In genomic region chr2:59852916-59853315, GRCm38 (mm10) we compare ENCODE assay signal across 18 mouse cellular contexts.
"Had no signal": no experiment of that assay in that cellular context is flagged by ENCODE, and none has a peak within 500 bp of the region (broad histone marks: within the 10 kb centered on the region; RNA-seq: fewer than 3 reads in every experiment).

No protein-coding gene starts in this region.

- H3K9ac ChIP-seq: kidney, embryonic 15.5 days; limb, embryonic 12.5 days; liver, embryonic 15.5 days; neural tube, embryonic 13.5 days had no signal

- H3K27me3 ChIP-seq: kidney, embryonic 15.5 days; limb, embryonic 12.5 days; liver, embryonic 15.5 days; neural tube, embryonic 13.5 days had no signal

- DNase-seq: kidney, adult 2 months; kidney, postnatal 14 days; layer of hippocampus, postnatal 36 days; lung, adult 2 months; lung, postnatal 36 days; midbrain, embryonic 14.5 days; right cerebral cortex, adult 18-20 months; right cerebral cortex, postnatal 25 days; thymus, postnatal 14 days had no signal

- H3K4me2 ChIP-seq: kidney, embryonic 15.5 days; limb, embryonic 12.5 days; liver, embryonic 11.5 days; liver, embryonic 15.5 days; neural tube, embryonic 13.5 days had no signal

- H3K36me3 ChIP-seq: liver, embryonic 15.5 days had no signal

- H3K27ac ChIP-seq: kidney, embryonic 15.5 days; limb, embryonic 12.5 days; liver, embryonic 15.5 days; midbrain, embryonic 10.5 days; neural tube, embryonic 13.5 days; stomach, postnatal 0 days had no signal

- H3K4me3 ChIP-seq: kidney, embryonic 15.5 days; limb, embryonic 12.5 days; liver, embryonic 15.5 days; midbrain, embryonic 10.5 days; myocyte; neural tube, embryonic 13.5 days had no signal

- ATAC-seq: lung, postnatal 0 days had no signal

- H3K9me3 ChIP-seq: kidney, embryonic 15.5 days; limb, embryonic 12.5 days; liver, embryonic 15.5 days; midbrain, embryonic 10.5 days; neural tube, embryonic 13.5 days had no signal

- H3K4me1 ChIP-seq: kidney, embryonic 15.5 days; limb, embryonic 12.5 days; liver, embryonic 15.5 days; neural tube, embryonic 13.5 days had no signal
